Mouse (Mus musculus) liver, embryonic 14.5 days (tissue): ENCODE measurements around the gene Slc39a3. TPM values are rescaled to one million over a fixed set of nuclear protein-coding genes. Genes with fewer than 3 reads are reported as not detected.

Source experiments
- ATAC-seq: fragments of 200-750 bp; cut with Nextera tagmentation; 2 replicates; pipeline ENCODE4 v1.8.0; 2017; ENCODE audit warnings: moderate number of reproducible peaks, mild to moderate bottlenecking, moderate library complexity; ENCODE audit not compliant: insufficient read depth
- DNase-seq, 3 experiments: peaks; one replicate each; pipeline ENCODE4 v3.0.0-alpha.2; 2012 to 2013; ENCODE audit warnings: low read depth in 3 of 3, low spot score in 3 of 3
- H3K27ac ChIP-seq: fragments of 300-500 bp; sonication (generic); 2 replicates; pipeline ENCODE4 v1.5.1; 2014; ENCODE audit warnings: moderate library complexity, mild to moderate bottlenecking, control low read depth, inconsistent platforms
- H3K27me3 ChIP-seq: fragments of 300-500 bp; sonication (generic); 2 replicates; pipeline ENCODE4 v1.6.1; 2014; ENCODE audit warnings: mild to moderate bottlenecking, low read length, moderate library complexity; ENCODE audit not compliant: control insufficient read depth, insufficient read depth
- H3K36me3 ChIP-seq: fragments of 300-500 bp; sonication (generic); replicated peaks from 2 replicates; pipeline ENCODE4 v1.6.1; 2014; ENCODE audit warnings: low read depth; ENCODE audit not compliant: control insufficient read depth, insufficient read depth
- H3K4me1 ChIP-seq, 2 experiments: fragments of 200-500 bp in 1 of 2; fragments of 300-500 bp in 1 of 2; sonication (generic) in 1 of 2; replicated peaks; 2 replicates each; pipeline ENCODE4 v1.6.1; 2012 to 2014; ENCODE audit warnings: antibody characterized with exemption in 1 of 2, inconsistent platforms in 1 of 2, low read length in 1 of 2; ENCODE audit not compliant: control insufficient read depth in 2 of 2, insufficient read depth in 2 of 2
- H3K4me2 ChIP-seq: fragments of 300-500 bp; sonication (generic); 2 replicates; pipeline ENCODE4 v1.6.1; 2014; ENCODE audit warnings: low read depth, mild to moderate bottlenecking, control low read depth, moderate library complexity
- H3K4me3 ChIP-seq, 2 experiments: fragments of 200-500 bp in 1 of 2; fragments of 300-500 bp in 1 of 2; sonication (generic) in 1 of 2; 2 replicates each; pipeline ENCODE4 v1.5.1; 2012 to 2014; ENCODE audit warnings: low read depth in 2 of 2, low read length in 2 of 2, mild to moderate bottlenecking in 2 of 2, control low read depth in 1 of 2, inconsistent platforms in 1 of 2, moderate library complexity in 1 of 2; ENCODE audit not compliant: insufficient read depth in 1 of 2
- H3K9ac ChIP-seq: fragments of 300-500 bp; sonication (generic); replicated peaks from 2 replicates; pipeline ENCODE4 v1.6.1; 2014; ENCODE audit warnings: mild to moderate bottlenecking, control low read depth, moderate library complexity
- H3K9me3 ChIP-seq: fragments of 300-500 bp; sonication (generic); 2 replicates; pipeline ENCODE4 v1.6.1; 2016; ENCODE audit warnings: low read length, mixed read lengths; ENCODE audit not compliant: control insufficient read depth
- CTCF ChIP-seq: IDR thresholded peaks from 2 replicates; pipeline ENCODE4 v1.5.1; 2016; ENCODE audit warnings: antibody characterized with exemption, low read depth, control low read depth
- EP300 ChIP-seq: IDR thresholded peaks from 2 replicates; pipeline ENCODE4 v1.6.1; 2016; ENCODE audit warnings: antibody characterized with exemption, low read depth
- WGBS: fragments of 180-500 bp; shearing (Covaris S2); extraction: QIAGEN DNeasy Blood & Tissue Kit; methylation state at CpG from one replicate; pipeline ENCODE4 v1.1.7; 2014; ENCODE audit not compliant: insufficient replicate concordance; 5-methylcytosine and 5-hydroxymethylcytosine counted together
- polyA plus RNA-seq, 2 experiments: library from polyadenylated mRNA; depleted of rRNA in 1 of 2; stranded (reverse) in 1 of 2; unstranded in 1 of 2; fragments of >200 nt; fragmentation: Nextera tagmentation in 1 of 2; extraction: Ambion mirVana in 1 of 2; gene quantifications; 2 replicates each; pipeline versions ENCODE4 v1.2.1 to v1.2.3; 2012 to 2014

Slc39a3 gene
- polyA plus RNA-seq, 2 experiments: 2.7 to 4.4 TPM

- Histone ChIP-seq H3K4me2 (peak within 1 kb of the TSS; percentile 56), H3K4me3 (peak within 1 kb of the TSS in 1 of 2 experiments; percentile 15; a peak in 2 of 4 replicates), H3K36me3 (no peaks in the 10 kb centered on the region), H3K9ac (no peak within 1 kb of the TSS), H3K27me3 (no peaks in the 10 kb centered on the region), H3K4me1 (peaks cover 5 to 7% of the 10 kb centered on the region in 2 experiments; a peak in 3 of 4 replicates), H3K9me3 (no peaks in the 10 kb centered on the region), H3K27ac (no peak within 1 kb of the TSS)
- ATAC-seq (peak; percentile 96), DNase-seq (peak; percentile 81 to 84 (median 82))
- WGBS: 8% methylated on average over 31 of the region's 31 CpGs
- TF ChIP-seq EP300 (no peak), CTCF (no peak)
Observed at GRCm38 (mm10) chr10:81014393-81015384, 22.5 kb downstream of the Slc39a3 start, which contains the start of gene Gng7. Gng7 (minus strand) TSS chr10:81014945.

GRCm38 (mm10) chr10:81010851-81011250, 26.4 kb downstream of the Slc39a3 start:
- no peak overlapping the region for H3K4me3 ChIP-seq
- 58% methylated on average over 6 of the region's 6 CpGs for WGBS
- H3K27me3 ChIP-seq: no peaks in the 10 kb centered on the region
- no peak overlapping the region for H3K27ac ChIP-seq
- DNase-seq (no peak), ATAC-seq (no peak)
- H3K9me3 ChIP-seq: no peaks in the 10 kb centered on the region
- H3K36me3 ChIP-seq: no peaks in the 10 kb centered on the region
- H3K4me2 ChIP-seq: no peak overlapping the region
- H3K9ac ChIP-seq: no peak overlapping the region
- peaks cover 5 to 7% of the 10 kb centered on the region in 2 experiments; a peak in 3 of 4 replicates for H3K4me1 ChIP-seq
- no peak for TF ChIP-seq EP300
- no peak for TF ChIP-seq CTCF

DNA sequence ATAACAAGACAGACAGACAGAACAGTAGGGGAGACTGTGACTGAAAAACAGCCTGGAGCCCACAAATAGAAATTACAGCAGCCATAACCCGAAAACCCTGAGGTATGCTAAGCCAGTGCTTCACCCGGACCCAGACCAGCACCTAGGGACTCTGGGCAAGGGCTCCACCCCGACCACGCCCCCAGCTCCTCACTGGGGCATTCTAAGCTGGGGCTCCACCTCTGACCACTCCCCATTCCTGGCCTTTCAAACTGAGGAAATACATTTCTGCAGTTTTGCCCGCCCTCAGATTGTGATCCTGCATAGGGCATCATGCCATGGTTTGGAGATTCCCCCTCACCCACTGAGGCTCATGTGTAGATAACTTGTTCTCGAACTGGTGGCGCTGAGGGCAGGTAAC, 30.0 kb downstream of the Slc39a3 start:
- WGBS: 30% methylated on average over 7 of the region's 7 CpGs
- no peak for ATAC-seq
- no peak for DNase-seq

DNA sequence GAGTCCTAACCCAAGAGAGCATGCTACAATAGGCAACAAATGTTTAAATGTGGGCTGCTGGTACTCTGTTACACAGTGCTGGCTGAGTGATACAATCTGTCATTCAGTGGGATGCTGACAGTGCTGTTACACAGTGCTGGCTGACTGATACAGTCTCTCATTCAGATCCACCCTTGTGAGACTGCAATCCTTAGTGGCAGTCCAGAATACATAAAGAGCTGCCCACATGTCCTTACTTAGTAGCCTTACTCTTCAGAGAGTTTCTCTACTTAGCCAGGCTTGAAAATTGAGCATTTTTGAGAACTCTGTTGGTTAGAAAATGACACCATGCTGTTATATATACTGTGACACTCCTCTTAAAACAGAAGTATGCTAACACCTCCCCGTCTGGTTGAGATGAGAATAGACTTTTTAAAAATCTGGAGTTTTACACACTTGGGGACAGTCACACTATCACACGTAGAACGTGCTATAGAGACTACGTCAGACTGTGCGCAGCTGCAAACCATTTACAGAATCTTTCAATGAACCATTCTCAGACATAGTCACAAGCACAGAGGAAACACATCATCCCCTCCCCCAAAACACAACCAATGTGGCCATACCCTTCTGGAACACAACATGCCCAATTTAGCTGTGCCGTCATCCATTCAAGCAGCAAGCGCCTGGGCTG, 31.1 kb downstream of the Slc39a3 start:
- no peak overlapping the region for H3K4me3 ChIP-seq
- 74% methylated on average over 7 of the region's 7 CpGs for WGBS
- no peak overlapping the region for H3K27ac ChIP-seq

More for the DNA sequence above, 30.0 kb downstream of the Slc39a3 start:
- H3K27ac ChIP-seq: no peak overlapping the region
- H3K27me3 ChIP-seq: no peaks in the 10 kb centered on the region
- TF ChIP-seq EP300 (no peak), CTCF (no peak)
- H3K4me2 ChIP-seq: no peak overlapping the region
- no peak overlapping the region for H3K4me3 ChIP-seq
- H3K4me1 ChIP-seq: no peaks in the 10 kb centered on the region
- H3K36me3 ChIP-seq: no peaks in the 10 kb centered on the region
- no peak overlapping the region for H3K9ac ChIP-seq
- H3K9me3 ChIP-seq: no peaks in the 10 kb centered on the region

DNA sequence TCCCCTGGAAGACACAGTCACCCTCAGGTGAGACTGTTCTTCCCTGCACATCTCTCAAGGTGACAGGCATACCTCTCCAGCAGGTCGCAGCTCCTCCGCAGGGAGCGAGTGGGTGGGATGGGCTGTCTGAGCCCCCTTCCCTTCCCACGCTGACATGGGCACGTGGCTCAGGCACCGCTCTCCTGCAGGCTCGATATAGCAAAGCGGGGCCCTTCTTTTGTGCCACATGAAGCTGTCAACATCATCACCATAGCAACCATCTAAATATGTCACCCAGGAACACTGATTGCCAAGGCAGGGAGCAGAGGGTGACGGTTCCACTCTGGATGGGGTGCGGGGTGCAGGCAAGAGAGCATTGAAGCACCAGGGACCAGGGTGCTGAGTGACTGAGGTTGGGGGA, 36.1 kb downstream of the Slc39a3 start:
- no peak overlapping the region for H3K27ac ChIP-seq
- DNase-seq: no peak
- 57% methylated on average over 10 of the region's 10 CpGs for WGBS

More for the DNA sequence above, 31.1 kb downstream of the Slc39a3 start:
- Histone ChIP-seq H3K9me3 (no peaks in the 10 kb centered on the region), H3K9ac (no peak overlapping the region), H3K4me1 (no peaks in the 10 kb centered on the region), H3K27me3 (no peaks in the 10 kb centered on the region), H3K4me2 (no peak overlapping the region), H3K36me3 (no peaks in the 10 kb centered on the region)
- DNase-seq: no peak
- ATAC-seq: no peak
- TF ChIP-seq CTCF (no peak), EP300 (no peak)

More for the DNA sequence above, 36.1 kb downstream of the Slc39a3 start:
- H3K36me3 ChIP-seq: no peaks in the 10 kb centered on the region
- peaks cover 3 to 8% of the 10 kb centered on the region in 2 experiments; a peak in 3 of 4 replicates for H3K4me1 ChIP-seq
- H3K27me3 ChIP-seq: no peaks in the 10 kb centered on the region
- no peak for TF ChIP-seq CTCF
- no peak overlapping the region for H3K4me2 ChIP-seq
- no peak overlapping the region for H3K4me3 ChIP-seq
- H3K9me3 ChIP-seq: no peaks in the 10 kb centered on the region
- no peak for ATAC-seq
- no peak overlapping the region for H3K9ac ChIP-seq
